Mouse (Mus musculus) megakaryocyte, embryonic 14.5 days (primary cell): ENCODE measurements around the gene Prr9. TPM values are rescaled to one million over a fixed set of nuclear protein-coding genes. Genes with fewer than 3 reads are reported as not detected.

Experiments
- H3K27me3 ChIP-seq: replicated peaks from 2 replicates; pipeline ENCODE3; 2012; ENCODE audit warnings: inconsistent platforms
- H3K36me3 ChIP-seq: replicated peaks from 2 replicates; pipeline ENCODE3; 2012; ENCODE audit warnings: low read length, inconsistent platforms, mixed read lengths
- H3K4me1 ChIP-seq: 2 replicates; pipeline ENCODE4 v1.6.1; 2012; ENCODE audit warnings: inconsistent platforms
- H3K4me3 ChIP-seq: replicated peaks from 2 replicates; pipeline ENCODE3; 2012; ENCODE audit warnings: moderate library complexity, mild to moderate bottlenecking, inconsistent platforms
- H3K9me3 ChIP-seq: 2 replicates; pipeline ENCODE4 v1.6.1; 2012; ENCODE audit warnings: inconsistent platforms
- FLI1 ChIP-seq: IDR thresholded peaks from 2 replicates; pipeline ENCODE4 v1.6.1; 2012; ENCODE audit warnings: low read length, inconsistent platforms, mixed read lengths
- GATA1 ChIP-seq: IDR thresholded peaks from 3 replicates; pipeline ENCODE4 v1.6.1; 2012; ENCODE audit warnings: mixed read lengths, low read length, inconsistent platforms, borderline replicate concordance
- polyA plus RNA-seq: library from polyadenylated mRNA; stranded (reverse); fragments of >175 nt; gene quantifications from 2 replicates; pipeline ENCODE4 v1.2.3, GENCODE M21; 2012; ENCODE audit warnings: low replicate concordance; ENCODE audit not compliant: insufficient read depth

Prr9 gene
- polyA plus RNA-seq, 1 experiment = not detected

DNA sequence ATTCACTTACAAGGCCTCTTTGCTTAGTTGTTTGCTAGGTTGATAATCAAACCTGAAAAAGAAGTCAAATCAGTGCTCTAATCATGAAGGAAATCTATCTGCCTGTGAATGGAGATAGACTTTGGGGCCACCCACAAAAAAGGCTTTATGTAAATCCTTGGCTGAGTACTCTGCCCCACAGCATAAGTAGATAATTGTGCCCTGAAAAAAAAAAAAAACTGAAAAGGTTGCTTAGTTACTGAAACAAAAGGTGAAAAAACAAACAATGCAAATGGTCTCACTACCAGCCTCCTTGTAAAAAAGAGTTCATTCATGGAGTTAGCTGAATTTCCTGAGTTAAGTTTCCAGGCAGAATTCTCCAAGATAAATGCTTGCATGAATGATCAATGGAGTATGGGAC lies 13.0 kb downstream of the Prr9 start:
- no peak for TF ChIP-seq GATA1
- TF ChIP-seq FLI1 = no peak

DNA sequence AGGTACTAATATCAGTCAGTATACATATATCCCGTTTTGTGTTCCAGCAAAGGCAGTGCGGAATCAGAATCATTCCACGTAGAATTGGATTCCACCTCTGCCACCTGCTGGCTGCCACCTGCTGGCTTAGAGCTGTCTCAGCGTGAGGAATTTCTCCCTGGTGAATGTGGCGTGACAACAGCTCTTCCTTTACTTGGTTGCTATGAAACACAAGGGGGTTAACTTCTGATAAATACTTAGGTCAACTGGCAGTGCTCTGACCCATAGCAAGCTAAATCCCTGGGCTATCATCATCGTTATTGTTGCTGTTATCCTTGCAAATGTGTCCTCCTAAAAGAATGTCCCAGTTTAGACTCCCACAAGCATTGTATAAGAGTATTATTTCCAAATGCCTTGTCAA lies 17.2 kb downstream of the Prr9 start:
- TF ChIP-seq FLI1 = no peak
- no peaks in the 10 kb centered on the region for H3K27me3 ChIP-seq

More for the DNA sequence above, 13.0 kb downstream of the Prr9 start:
- Histone ChIP-seq H3K4me3 (no peak overlapping the region), H3K4me1 (no peaks in the 10 kb centered on the region), H3K36me3 (no peaks in the 10 kb centered on the region), H3K27me3 (no peaks in the 10 kb centered on the region), H3K9me3 (no peaks in the 10 kb centered on the region)

DNA sequence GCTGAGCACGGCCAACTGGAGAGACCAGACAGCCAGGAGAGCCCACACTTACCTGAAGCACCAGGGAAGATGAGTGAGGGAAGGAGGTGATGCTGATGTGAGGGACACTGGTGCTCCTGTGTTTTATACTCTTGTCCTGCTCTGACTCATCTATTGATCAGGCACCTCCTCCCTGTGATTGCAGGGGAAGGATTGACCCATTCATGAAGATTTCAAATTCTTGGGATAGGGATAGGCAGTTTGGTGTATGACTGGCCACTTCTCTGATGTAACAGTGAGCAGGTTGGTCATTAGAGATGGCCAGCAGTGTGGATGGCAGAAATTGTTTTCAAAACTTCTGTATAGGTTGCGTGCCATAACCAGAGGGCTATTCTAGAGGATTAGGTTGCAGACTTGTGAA lies 40.7 kb downstream of the Prr9 start, which contains the start of gene Lor:
Lor (minus strand) TSS at position 101 of the 400 bp plus-strand sequence.
- Histone ChIP-seq H3K27me3 (peaks cover 59% of the 10 kb centered on the region), H3K9me3 (peaks cover 17% of the 10 kb centered on the region)
- TF ChIP-seq GATA1 (no peak), FLI1 (no peak)

More for the DNA sequence above, 17.2 kb downstream of the Prr9 start:
- Histone ChIP-seq H3K9me3 (no peaks in the 10 kb centered on the region), H3K36me3 (no peaks in the 10 kb centered on the region), H3K4me3 (no peak overlapping the region), H3K4me1 (no peaks in the 10 kb centered on the region)

DNA sequence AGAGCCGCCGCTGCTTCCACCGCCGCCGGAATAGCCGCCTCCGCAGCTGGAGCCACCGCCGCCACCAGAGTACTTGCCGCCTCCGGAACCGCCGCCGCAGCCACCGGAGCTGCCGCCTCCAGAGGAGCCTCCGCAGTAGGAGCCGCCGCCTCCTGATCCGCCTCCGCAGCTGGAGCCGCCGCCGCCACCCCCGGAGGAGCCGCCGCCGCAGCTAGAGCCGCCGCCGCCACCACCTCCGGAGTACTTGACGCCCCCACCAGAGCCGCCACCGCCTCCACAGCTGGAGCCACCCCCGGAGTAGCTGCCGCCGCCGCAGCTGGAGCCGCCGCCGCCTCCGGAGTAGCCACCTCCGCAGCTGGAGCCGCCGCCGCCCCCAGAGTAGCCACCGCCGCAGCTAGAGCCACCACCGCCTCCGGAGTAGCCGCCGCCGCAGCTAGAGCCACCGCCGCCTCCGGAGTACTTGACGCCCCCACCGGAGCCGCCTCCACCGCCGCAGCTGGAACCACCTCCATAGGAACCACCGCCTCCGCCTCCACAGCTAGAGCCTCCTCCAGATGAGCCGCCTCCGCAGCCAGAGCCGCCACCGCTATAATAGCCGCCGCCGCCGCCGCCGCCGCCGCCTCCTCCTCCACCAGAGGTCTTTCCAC lies 42.3 kb downstream of the Prr9 start:
- peaks cover 16% of the 10 kb centered on the region for H3K4me1 ChIP-seq
- peaks cover 17% of the 10 kb centered on the region for H3K9me3 ChIP-seq
- H3K4me3 ChIP-seq = peak overlapping the region; percentile 88
- H3K36me3 ChIP-seq = no peaks in the 10 kb centered on the region
- H3K27me3 ChIP-seq = peaks cover 61% of the 10 kb centered on the region
- TF ChIP-seq FLI1 (no peak), GATA1 (no peak)

More for the DNA sequence above, 40.7 kb downstream of the Prr9 start, which contains the start of gene Lor:
- H3K36me3 ChIP-seq = no peaks in the 10 kb centered on the region
- peaks cover 16% of the 10 kb centered on the region for H3K4me1 ChIP-seq
- H3K4me3 ChIP-seq = no peak within 1 kb of the TSS

DNA sequence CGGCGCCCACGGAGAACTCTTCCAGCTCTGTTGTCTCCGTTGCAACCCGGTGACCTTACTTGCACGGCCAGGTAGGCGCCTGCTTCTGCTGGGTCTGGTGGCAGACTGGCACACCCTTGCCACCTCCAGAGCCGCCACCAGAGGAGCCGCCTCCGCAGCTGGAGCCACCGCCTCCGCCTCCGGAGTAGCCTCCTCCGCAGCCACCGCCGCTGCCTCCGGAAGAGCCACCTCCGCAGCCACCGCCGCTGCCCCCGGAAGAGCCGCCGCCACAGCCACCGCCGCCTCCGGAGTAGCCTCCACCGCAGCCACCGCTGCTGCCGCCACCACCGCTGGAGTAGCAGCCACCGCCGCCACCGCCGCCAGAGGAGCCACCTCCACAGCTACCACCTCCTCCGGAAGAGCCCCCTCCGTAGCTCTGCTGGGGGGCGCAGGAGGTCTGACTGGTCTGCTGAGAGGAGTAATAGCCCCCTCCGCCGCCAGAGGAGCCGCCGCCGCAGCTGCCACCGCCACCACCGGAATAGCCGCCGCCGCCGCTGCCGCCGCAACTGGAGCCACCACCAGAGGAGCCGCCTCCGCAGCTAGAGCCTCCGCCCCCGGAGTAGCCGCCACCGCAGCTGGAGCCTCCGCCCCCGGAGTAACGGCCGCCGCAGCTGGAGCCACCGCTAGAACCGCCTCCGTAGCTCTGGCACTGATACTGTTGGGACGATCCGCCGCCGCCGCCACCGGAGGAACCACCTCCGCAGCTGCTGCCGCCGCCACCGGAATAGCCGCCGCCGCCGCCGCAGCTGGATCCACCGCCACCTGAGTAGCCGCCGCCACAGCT lies 43.1 kb downstream of the Prr9 start:
- TF ChIP-seq FLI1 (no peak), GATA1 (no peak)
- no peaks in the 10 kb centered on the region for H3K36me3 ChIP-seq
- peaks cover 16% of the 10 kb centered on the region for H3K4me1 ChIP-seq
- H3K4me3 ChIP-seq = peak overlapping the region; percentile 88
- H3K27me3 ChIP-seq = peaks cover 61% of the 10 kb centered on the region
- peaks cover 17% of the 10 kb centered on the region for H3K9me3 ChIP-seq

Other genes starting within 250 kb of the Prr9 start
- gene Pglyrp3, start 109.4 kb downstream of the Prr9 start, polyA plus RNA-seq = not detected in 2 replicates
- gene Lor, start 40.8 kb downstream of the Prr9 start, polyA plus RNA-seq = not detected in 2 replicates
- not detected in 2 replicates for gene Lelp1, start 18.8 kb upstream of the Prr9 start, polyA plus RNA-seq
- not detected in 2 replicates for gene Sprr2a1, start 91.9 kb upstream of the Prr9 start, polyA plus RNA-seq
- gene Sprr2a2, start 92.0 kb upstream of the Prr9 start, polyA plus RNA-seq = not detected in 2 replicates
- not detected in 2 replicates for gene Sprr2a3, start 161.5 kb upstream of the Prr9 start, polyA plus RNA-seq
- not detected in 2 replicates for gene Sprr2b, start 192.7 kb upstream of the Prr9 start, polyA plus RNA-seq
- not detected in 2 replicates for gene Sprr2d, start 215.2 kb upstream of the Prr9 start, polyA plus RNA-seq
- gene Sprr2e, start 228.2 kb upstream of the Prr9 start, polyA plus RNA-seq = not detected in 2 replicates
- not detected in 2 replicates for gene Sprr2f, start 241.2 kb upstream of the Prr9 start, polyA plus RNA-seq